Mouse (Mus musculus): ENCODE measurements around the gene Gan.

- TF ChIP-seq CTCF (IDR thresholded peaks at IDR 0.05; ENCODE audit: low read depth, low read length) (no peak), GATA2 (IDR thresholded peaks at IDR 0.05; ENCODE audit: borderline replicate concordance, low read depth, low read length) (no peak)
Measured at GRCm38 (mm10) chr8:117240841-117241494, 83.0 kb downstream of the Gan start.

Data from G1E (cell line).